Mouse (Mus musculus): Measurements from ENCODE around the gene Ralgapa1. TPM values are rescaled to one million over a fixed set of nuclear protein-coding genes. Genes with fewer than 3 reads are reported as not detected.
A peak's percentile ranks its signal among the peaks of the same experiment; 100 is the strongest.
"Not testable (repeated sequence)": the region's sequence is repeated elsewhere in the genome, so short reads cannot be mapped to it uniquely, and the experiment has no call there.

Gene Ralgapa1
- total RNA-seq, 2 experiments from 2014 or later = 111 to 120 TPM

- intact Hi-C loops (cut with DNase I) = no loop called here
- DNase-seq (ENCODE audit: extremely low spot score in 1 of 2, low spot score in 2 of 2) = peak in 1 of 2 experiments; percentile 33
These were observed 777 bp downstream of the Ralgapa1 start for GRCm38 (mm10) chr12:55820119-55820660.

- DNase-seq (ENCODE audit: extremely low spot score in 1 of 2, low spot score in 2 of 2) = no peak
- intact Hi-C loops (cut with DNase I) = no loop called here
These were observed 4.5 kb downstream of the Ralgapa1 start for GRCm38 (mm10) chr12:55816488-55816887.

GRCm38 (mm10) chr12:55805035-55805434 is 15.9 kb downstream of the Ralgapa1 start:
- intact Hi-C loops (cut with DNase I) = no loop called here
- DNase-seq (ENCODE audit: extremely low spot score in 1 of 2, low spot score in 2 of 2) = peak in 1 of 2 experiments; percentile 32

- intact Hi-C loops (cut with DNase I) = no loop called here
- no peak for DNase-seq (ENCODE audit: extremely low spot score in 1 of 2, low spot score in 2 of 2)
These were observed 19.8 kb downstream of the Ralgapa1 start for GRCm38 (mm10) chr12:55801131-55801530.

- intact Hi-C loops (cut with DNase I) = no loop called here
- no peak for DNase-seq (ENCODE audit: extremely low spot score in 1 of 2, low spot score in 2 of 2)
These were observed 20.8 kb downstream of the Ralgapa1 start for GRCm38 (mm10) chr12:55800144-55800543.

- DNase-seq (ENCODE audit: extremely low spot score in 1 of 2, low spot score in 2 of 2) = no peak
- intact Hi-C loops (cut with DNase I) = no loop called here
These were observed 22.2 kb downstream of the Ralgapa1 start for GRCm38 (mm10) chr12:55798745-55799144.

GRCm38 (mm10) chr12:55797103-55797502 is 23.9 kb downstream of the Ralgapa1 start:
- intact Hi-C loops (cut with DNase I) = no loop called here
- DNase-seq (ENCODE audit: extremely low spot score in 1 of 2, low spot score in 2 of 2) = no peak

GRCm38 (mm10) chr12:55794485-55794884 is 26.5 kb downstream of the Ralgapa1 start:
- intact Hi-C loops (cut with DNase I); DNase-seq (ENCODE audit: extremely low spot score in 1 of 2, low spot score in 2 of 2): not testable (repeated sequence)

- DNase-seq (ENCODE audit: extremely low spot score in 1 of 2, low spot score in 2 of 2) = no peak
- intact Hi-C loops (cut with DNase I) = no loop called here
These were observed 35.7 kb downstream of the Ralgapa1 start for GRCm38 (mm10) chr12:55785252-55785651.

GRCm38 (mm10) chr12:55782662-55783061 is 38.3 kb downstream of the Ralgapa1 start:
- no peak for DNase-seq (ENCODE audit: extremely low spot score in 1 of 2, low spot score in 2 of 2)
- intact Hi-C loops (cut with DNase I) = no loop called here

- DNase-seq (ENCODE audit: extremely low spot score in 1 of 2, low spot score in 2 of 2) = no peak
- intact Hi-C loops (cut with DNase I) = loop anchor here (5.0 kb wide), 1 partner anchor 49 kb away; no protein-coding TSS in a partner anchor
These were observed 42.7 kb downstream of the Ralgapa1 start for GRCm38 (mm10) chr12:55778301-55778700.

GRCm38 (mm10) chr12:55777356-55777755 is 43.6 kb downstream of the Ralgapa1 start:
- DNase-seq (ENCODE audit: extremely low spot score in 1 of 2, low spot score in 2 of 2) = no peak
- intact Hi-C loops (cut with DNase I) = loop anchor here (5.0 kb wide), 1 partner anchor 50 kb away; no protein-coding TSS in a partner anchor

- no peak for DNase-seq (ENCODE audit: extremely low spot score in 1 of 2, low spot score in 2 of 2)
- intact Hi-C loops (cut with DNase I) = no loop called here
These were observed 46.7 kb downstream of the Ralgapa1 start for GRCm38 (mm10) chr12:55774316-55774715.

- intact Hi-C loops (cut with DNase I) = loop anchor here (10.0 kb wide), 1 partner anchor 206 kb away; no protein-coding TSS in a partner anchor
- DNase-seq (ENCODE audit: extremely low spot score in 1 of 2, low spot score in 2 of 2) = peak in 1 of 2 experiments; percentile 11
These were observed 100.6 kb downstream of the Ralgapa1 start for GRCm38 (mm10) chr12:55720319-55720718.

- DNase-seq (ENCODE audit: extremely low spot score in 1 of 2, low spot score in 2 of 2) = no peak
- intact Hi-C loops (cut with DNase I) = no loop called here
These were observed 115.1 kb downstream of the Ralgapa1 start for GRCm38 (mm10) chr12:55705881-55706280.

GRCm38 (mm10) chr12:55666699-55667098 is 154.3 kb downstream of the Ralgapa1 start:
- DNase-seq (ENCODE audit: extremely low spot score in 1 of 2, low spot score in 2 of 2) = peak in 1 of 2 experiments; percentile 2
- intact Hi-C loops (cut with DNase I) = no loop called here

- intact Hi-C loops (cut with DNase I) = not testable (repeated sequence)
These were observed 157.8 kb downstream of the Ralgapa1 start for GRCm38 (mm10) chr12:55663194-55663593.

GRCm38 (mm10) chr12:55648011-55648525 is 172.9 kb downstream of the Ralgapa1 start:
- intact Hi-C loops (cut with DNase I) = no loop called here
- no peak for DNase-seq (ENCODE audit: extremely low spot score in 1 of 2, low spot score in 2 of 2)

More at GRCm38 (mm10) chr12:55663194-55663593, 157.8 kb downstream of the Ralgapa1 start:
- not testable (repeated sequence) for DNase-seq (ENCODE audit: extremely low spot score in 1 of 2, low spot score in 2 of 2)

- peak in 1 of 2 experiments; percentile 22 for DNase-seq (ENCODE audit: extremely low spot score in 1 of 2, low spot score in 2 of 2)
These were observed 194.3 kb downstream of the Ralgapa1 start for GRCm38 (mm10) chr12:55626711-55627110.

GRCm38 (mm10) chr12:55623254-55623653 is 197.7 kb downstream of the Ralgapa1 start:
- DNase-seq (ENCODE audit: extremely low spot score in 1 of 2, low spot score in 2 of 2) = no peak
- intact Hi-C loops (cut with DNase I) = no loop called here

More at GRCm38 (mm10) chr12:55626711-55627110, 194.3 kb downstream of the Ralgapa1 start:
- intact Hi-C loops (cut with DNase I) = no loop called here
